Mouse (Mus musculus) stomach, postnatal 0 days (tissue): ENCODE measurements around the gene S100a7a.
A peak's percentile ranks its signal among the peaks of the same experiment; 100 is the strongest.

ENCODE experiments used
- CTCF ChIP-seq: IDR thresholded peaks from 2 replicates; pipeline ENCODE4 v1.5.1; 2016; ENCODE audit warnings: antibody characterized with exemption, low read depth, mild to moderate bottlenecking, moderate library complexity
- EP300 ChIP-seq: optimal IDR thresholded peaks from 2 replicates; pipeline ENCODE3; 2016; ENCODE audit warnings: antibody characterized with exemption

- TF ChIP-seq EP300 (no peak), CTCF (peak; percentile 73)
Observed at GRCm38 (mm10) chr3:90664219-90664618, 10.4 kb downstream of the S100a7a start.
